Mouse (Mus musculus) urinary bladder, postnatal 4 days (tissue): ENCODE measurements around the gene Cdh5.

Experiments
- DNase-seq, 2 experiments: peaks; one replicate each; pipeline ENCODE4 v3.0.0; 2021 to 2022; ENCODE audit warnings: low spot score in 2 of 2

Cdh5 gene

DNA sequence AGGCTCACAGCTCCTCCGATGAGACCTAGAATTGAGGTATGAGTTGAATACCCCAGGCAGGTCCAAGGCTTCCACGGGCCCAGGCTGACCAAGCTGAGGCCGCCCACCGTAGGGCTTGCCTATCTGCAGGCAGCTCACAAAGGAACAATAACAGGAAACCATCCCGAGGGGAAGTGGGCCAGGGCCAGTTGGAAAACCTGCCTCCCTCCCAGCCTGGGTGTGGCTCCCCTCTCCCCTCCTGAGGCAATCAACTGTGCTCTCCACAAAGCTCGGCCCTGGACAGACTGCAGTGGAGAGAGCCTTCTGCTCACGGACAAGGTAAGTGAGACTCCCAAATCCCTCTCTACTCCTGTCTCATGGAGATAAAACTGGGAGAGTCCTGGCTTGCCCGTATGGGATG is at the start of gene Cdh5:
Gene Cdh5, plus strand, starts transcription at position 211 of the 400 bp plus-strand sequence.
- DNase-seq = peak; percentile 54 to 59

DNA sequence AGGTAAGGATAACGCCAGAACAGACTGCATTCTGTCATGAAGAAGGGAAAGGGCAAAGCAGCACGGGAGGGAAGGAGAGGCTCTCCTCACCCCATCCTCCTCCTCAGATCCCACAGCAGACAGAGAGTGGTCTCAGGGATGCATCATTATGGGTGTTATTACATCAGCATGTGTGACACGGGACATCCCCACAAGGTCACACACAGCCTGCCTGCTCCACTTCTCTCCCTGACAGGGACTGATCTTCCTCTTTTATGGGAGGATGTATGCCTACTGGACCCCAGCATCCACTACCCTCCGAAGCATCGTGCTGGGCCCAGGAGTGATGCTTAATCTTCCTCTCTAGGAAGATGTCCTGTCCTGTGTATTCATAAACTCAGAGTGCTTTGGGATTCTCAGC is 41.5 kb upstream of the Cdh5 start:
- no peak for DNase-seq

DNA sequence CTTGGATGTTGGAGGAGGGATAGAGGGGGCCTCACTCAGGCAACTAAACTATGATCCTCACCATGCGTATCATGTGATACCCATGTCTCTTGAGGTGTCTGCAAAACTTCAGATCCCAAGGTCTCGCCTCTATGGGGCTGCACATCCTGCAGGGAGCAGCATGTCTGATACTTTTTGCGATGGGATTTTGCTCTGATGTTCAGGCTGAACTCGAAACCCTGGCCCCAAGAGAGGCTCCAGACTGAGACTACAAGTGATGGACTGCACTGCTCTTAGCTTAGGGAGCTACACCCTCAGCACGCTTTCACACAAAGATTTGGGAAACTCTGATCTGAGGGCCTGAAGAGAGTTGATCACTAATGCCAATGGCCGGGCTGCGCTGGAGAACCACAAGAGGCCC is 41.0 kb upstream of the Cdh5 start:
- no peak for DNase-seq

DNA sequence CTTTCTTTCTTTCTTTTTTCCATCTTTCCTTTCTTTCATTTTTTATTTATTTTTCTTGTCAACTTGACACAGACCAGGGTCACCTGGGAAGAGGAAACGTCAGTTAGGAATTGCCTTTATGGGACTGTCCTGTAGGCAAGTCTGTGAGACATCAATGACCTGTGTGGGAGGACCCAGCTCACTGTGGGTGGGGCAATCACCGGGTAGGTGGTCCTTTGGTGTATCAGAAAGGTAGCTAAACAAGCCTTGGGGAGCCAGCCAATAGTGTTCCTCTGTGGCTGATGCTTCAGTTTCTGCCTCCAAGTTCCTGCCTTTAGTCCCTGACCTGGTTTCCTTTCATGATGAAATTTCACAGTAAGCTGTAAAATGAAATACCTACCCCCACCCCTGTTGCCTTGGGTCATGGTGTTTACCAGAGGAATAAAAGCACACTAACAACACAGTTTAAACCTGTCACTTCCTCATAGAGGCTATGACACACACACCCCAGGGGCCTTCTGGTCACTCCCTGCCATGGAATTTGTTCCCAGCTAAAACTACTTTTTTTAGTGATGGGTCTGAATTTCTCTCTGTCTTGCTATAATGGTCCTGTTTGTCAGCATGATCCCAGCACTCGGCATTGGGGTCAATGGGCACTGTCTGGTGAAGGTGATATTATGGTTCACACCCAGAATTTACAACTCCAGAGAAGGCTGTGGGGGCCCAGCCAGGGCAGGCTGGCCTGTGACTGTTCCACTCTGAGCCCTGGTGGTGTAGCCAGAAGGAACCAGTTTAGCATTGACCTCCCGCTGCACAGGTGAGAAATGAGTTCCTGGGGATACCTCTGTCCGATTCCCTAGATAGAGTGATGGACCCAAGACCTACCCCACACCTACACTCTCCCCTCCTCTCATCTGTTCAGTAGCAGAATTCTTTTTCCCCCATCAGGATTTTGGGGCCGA is 40.1 kb upstream of the Cdh5 start:
- DNase-seq = no peak

DNA sequence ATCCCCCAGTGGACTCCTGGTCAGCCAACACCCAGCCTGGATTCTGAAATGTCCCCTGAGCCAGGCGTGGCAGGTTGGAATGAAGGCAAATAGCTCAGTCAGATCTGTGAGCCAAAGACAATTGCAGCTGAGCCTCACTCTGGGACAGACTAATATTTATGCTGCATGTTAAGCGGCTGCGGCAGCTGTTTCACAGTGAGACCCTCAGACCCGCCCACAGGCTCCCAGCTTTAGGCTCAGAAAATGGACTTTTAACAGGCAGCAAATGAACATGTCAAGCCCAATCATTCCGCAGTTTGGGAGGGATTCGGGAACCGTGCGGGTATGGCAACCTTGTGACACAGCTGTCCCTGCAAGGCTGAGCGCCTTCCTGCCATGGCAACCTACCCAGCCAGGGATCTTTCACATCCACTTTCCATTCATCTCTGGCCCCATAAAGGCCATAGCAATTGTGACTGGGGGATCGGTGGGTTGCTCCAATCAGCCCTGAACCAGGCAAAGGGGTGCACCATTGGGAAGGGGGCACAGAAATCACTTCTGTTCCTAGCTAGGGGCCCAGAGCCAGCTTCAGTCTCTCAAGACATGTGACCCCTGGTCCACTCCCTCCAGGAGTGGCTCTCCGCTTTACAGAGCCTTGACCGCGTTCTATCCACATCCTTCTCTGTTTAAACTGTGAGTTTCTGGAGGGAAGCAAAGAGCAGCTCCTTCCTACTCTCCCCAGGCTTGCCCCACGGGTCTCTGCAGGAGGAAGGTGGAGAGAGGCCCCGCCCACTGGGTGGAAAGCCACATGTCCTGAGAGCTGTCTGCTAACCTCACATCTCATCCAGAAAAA is 39.2 kb upstream of the Cdh5 start:
- no peak for DNase-seq

DNA sequence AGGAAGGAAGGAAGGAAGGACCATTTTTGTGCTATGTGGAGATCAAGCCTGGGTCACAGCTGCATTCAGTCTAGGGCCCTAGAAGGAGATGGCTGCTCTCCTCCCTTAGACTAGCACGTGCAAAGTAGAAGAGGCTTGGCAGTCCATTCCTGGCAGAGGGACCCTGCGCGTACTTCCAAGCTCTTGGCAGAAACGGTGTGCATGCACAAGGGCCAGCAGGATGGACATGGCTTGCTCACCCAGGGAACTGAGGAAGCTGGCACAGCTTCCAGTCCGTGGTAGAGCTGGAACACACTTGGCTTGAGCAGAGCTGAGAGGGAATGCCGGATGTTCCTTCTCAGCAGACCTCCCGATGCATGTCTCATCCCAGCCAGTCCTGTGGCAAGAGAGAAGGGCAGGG is 36.2 kb upstream of the Cdh5 start:
- no peak for DNase-seq

DNA sequence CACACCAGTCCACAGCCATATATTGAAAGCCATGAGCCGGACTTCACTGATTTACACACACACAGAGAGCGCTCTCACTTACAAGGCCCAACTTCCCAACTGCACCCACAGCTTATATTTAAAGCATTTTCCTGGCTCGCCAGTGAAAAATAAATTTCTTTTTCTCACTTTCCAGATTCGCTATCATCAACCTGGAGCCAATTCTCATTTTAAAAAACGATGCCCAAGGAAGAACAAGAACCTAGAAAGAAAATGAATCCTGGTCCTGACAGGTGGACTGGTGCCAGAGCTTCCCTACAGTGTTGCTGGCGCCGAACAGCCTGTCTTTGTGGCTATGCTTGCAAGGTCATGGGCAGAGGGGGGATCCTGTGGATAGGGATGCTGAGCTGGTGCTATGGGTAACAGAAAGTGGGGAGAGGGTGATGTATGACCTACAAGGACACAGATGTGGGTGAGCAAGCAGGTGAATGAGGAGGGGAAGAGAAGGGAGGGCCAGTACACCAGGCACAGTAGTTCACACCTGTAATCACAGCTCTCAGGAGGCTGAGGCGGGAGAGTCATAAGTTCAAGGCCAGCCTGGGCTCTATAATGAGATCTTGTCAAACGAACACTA is 35.4 kb upstream of the Cdh5 start:
- no peak for DNase-seq

DNA sequence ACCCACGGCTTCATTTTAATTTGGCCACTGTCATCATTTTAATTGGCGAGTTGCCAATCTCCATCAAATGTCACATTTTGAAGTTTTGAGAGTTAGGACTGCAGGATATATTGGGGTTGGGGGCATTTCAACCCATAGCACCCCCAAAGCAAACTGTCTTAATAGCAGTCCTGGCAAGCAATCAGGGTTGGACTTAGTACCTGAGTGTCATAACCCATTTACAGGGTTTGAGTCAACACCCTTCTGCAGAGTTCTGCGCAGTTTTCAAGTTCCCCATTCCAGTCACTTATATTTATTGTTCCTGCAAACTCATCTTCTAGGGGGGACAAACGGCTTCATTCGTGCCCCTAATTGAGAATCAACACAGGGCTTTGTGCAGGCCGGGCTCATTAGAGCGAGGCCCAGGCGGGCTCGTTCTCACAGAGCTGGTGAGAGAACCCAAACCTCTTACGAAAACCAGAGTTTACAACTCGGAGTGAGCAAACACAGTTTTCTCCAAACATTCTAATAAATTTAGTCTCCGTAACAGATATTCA is 34.0 kb upstream of the Cdh5 start:
- DNase-seq = no peak

DNA sequence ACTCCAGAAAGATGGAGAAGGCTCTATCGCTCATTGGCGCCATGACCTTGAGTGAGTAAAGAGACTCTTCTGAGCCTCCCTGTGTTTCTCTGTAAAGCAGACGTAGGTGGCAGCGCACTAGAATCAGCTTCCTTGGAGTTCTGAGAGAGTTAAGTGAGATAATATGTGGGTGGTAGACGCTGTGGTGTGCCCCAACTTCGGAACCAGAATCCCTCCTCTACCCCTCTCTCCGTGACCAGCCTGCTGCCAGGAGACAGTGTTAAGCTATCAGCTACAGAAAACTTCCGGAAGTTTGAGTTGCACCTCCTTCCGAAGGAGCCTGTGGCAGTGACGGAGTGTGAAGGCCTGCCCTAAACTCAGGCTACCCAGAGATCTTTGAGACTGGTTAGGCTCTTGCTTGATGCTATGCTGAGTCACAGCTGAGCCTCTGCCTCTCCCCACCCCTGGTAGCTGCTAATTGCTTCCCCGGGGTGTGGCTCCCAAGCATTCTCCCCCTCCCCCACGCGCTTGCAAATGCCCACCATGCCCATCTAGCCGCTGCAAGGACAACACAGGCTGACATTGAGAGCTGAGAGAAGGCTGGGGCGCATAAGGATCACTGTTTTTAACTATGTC is 32.9 kb upstream of the Cdh5 start:
- DNase-seq = no peak

DNA sequence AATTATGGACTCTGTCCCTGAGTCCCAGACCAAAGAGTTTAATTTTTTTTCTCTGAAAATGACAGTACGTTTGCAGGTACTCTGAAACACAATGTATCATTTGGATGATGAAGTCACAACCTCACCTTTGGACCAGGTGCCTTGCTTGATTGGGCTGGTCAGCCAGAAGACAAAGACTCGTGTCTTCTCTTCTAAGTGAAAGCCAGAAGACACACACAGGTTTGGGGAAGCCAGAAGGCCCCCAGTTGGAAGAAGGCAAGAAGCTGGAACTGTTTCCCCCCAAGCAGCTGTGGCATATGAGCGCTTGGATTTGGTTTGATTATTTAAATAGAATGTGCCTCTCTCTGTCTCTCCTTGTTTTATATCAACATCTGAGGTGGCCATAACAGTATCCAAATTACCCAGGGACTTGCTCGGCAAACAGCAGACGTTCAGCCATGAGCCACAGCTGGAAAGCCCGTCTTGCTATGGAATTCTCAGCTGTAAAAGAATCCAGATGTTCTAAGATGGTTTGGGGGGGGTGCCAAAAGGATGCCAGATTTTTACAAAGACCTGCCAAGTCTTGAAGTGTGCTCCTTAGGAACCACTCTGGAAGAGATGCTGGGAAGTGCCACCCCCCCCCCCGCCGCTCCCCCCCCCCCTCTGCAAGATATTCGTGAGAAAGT is 31.1 kb upstream of the Cdh5 start:
- peak in 1 of 2 experiments; percentile 59 for DNase-seq

DNA sequence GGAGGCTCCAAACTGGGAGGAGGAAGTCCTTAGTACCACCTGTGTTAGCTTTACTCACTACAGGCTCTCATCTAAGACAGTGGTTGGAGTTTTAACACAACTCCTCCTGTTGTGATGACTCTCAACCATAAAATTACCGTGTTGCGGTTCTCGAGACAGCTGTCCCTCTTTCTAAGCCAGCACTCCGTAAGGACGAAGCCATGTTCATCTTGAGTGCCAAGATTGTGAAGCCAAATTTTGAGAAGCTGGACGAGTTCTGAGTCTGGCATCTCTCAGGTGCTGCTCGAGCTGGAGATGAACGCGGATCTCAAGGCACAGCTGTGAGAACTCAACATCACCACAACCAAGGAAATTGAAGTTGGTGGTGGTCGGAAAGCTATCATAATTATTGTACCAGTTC is 30.5 kb upstream of the Cdh5 start:
- peak in 1 of 2 experiments; percentile 40 for DNase-seq

DNA sequence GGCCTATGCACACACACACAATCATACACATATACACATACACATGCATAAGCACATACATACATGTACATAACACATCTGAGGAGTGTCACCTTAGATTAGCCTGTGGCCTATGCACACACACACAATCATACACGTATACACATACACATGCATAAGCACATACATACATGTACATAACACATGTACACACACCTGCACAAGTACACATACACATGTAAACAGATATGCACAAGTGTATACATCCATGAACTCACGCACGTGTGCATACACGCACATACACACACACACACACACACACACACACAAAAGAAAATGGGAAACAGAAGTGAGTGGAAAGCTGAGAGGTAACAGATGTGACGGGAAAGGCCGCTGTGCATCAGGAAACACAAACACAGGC is 26.3 kb upstream of the Cdh5 start:
- DNase-seq = peak in 1 of 2 experiments; percentile 36

DNA sequence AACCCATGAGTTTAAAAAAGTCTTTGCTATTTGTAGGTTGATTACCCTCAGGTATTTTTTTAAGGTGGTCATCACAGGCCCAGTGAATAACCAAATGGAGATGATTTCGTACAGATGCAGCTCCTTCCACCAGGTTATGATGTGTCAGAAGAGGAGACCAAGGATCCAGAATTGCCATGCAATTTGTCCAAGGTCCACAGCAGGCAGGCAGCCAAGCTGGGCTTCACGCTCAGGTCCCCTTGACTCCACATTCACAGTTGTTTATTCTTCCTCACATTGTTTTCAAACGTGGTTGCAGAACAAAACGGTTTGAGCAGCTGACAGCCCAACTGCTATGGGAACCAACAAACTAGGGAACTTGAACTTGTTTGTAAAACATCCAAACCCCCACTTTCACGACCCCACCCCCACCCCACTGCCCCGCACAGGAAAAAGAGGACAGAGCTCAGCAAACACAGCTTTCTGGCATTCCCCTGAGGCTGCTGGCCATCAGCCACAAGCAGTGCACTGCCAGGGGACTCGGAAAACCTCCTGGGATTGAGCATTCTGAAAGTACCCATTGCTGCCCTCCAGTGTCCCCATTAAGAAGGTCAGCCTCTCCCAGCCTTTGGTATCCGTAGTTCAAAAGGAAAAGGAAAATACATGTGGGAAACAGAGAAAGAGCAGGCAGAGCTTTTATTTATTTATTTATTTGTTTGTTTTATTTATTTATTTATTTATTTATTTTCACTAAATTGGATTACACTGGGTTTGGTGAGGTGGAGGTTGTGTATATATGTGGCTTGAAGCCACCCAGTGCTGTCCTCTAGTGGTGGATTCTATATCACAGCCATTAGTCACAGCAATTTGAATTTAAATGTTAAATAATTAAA is 24.6 kb upstream of the Cdh5 start:
- DNase-seq = peak in 1 of 2 experiments; percentile 58

DNA sequence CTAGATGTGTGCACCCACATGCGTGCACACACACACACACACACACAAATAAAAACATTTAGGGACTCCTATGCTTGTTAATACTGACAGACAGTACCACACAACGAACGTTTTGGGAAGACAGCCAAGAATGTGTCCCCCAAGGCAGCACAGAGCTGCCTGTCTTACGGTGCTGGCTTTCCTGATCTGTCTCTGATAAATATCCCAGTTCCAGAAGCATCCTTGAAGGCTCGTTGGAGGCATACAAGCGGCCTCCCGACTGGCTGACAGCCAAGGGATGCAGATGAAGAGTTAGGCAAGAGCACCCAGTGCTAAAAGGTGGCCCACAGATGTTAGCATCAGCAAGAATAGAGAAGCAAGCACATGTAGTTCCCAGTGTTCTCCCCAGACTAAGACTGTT is 23.3 kb upstream of the Cdh5 start:
- peak in 1 of 2 experiments; percentile 49 for DNase-seq

DNA sequence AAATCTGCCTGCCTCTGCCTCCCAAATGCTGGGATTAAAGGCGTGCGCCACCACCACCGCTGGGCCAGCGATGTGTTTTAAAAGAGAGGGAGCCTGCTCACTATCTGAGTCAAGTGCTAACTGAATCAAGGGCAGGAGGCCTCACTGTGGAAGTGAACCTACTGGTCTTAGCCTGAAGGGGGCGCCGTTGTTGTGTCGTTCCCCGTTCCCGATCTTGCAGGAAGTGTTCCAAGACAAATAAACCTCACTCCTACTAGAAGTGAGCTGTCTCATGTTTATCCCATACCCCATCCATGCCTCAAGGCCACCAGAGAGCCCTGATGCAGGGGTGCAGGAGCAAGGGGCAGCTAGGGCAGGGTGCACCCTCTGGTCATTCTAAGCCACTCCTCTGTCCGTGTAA is 16.1 kb upstream of the Cdh5 start:
- peak in 1 of 2 experiments; percentile 57 for DNase-seq

DNA sequence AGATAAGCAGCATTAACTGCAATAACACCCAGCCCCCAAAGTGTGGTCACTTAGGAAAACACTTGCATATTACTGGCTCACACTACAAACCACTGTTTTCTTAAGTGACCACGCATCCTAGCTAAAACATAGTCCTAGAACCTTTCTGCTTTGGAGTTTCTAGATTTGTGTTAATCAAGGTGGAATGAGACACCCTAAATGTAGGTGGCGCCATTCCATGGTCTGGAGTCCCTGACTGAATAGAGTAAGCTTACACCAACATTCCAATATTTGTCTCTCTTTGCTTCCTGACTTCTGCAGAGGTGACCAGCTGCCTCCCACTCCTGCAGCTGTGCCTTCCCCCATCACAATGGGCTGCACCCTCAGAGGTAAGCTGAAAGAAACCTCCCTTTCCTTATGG is 14.8 kb upstream of the Cdh5 start:
- DNase-seq = peak in 1 of 2 experiments; percentile 25

DNA sequence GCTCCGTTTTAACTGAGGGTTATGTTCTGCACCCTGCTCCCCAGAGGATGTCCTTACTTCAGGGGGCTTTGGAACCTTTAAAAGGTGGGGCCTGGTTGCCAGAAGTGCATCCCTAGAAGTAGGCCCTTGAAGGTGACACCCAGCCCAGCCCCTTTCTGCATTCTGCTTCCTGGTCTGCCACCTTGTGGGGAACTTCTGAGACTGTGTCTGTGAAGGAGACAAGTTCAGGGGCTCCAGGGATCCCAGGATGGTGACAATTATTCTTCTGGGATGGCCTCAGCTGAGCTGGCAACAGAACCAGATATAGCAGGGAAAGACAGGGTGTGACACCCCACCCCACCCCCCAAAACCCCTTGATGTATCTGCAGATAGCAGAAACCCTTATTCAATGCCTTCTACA is 14.3 kb upstream of the Cdh5 start:
- DNase-seq = peak in 1 of 2 experiments; percentile 51

DNA sequence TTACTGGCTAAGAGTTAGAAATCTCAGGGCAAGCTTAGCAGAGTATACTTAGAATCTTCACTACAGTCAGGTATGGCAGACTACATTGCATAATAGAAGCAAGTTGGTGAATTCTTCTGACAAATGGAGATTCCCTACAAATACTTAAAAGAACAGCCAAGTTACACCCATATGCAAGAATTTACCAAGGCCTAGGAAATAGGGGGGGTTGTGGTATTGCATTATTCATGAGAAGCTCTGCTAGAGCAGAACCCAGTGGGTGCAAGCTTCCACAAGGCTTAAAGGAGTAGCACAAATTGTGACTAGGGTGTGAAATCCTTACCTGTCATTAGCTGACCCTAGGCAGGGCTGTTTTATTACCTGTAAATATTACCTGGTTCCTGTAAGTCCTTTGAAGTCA is 13.5 kb upstream of the Cdh5 start:
- peak in 1 of 2 experiments; percentile 2 for DNase-seq

DNA sequence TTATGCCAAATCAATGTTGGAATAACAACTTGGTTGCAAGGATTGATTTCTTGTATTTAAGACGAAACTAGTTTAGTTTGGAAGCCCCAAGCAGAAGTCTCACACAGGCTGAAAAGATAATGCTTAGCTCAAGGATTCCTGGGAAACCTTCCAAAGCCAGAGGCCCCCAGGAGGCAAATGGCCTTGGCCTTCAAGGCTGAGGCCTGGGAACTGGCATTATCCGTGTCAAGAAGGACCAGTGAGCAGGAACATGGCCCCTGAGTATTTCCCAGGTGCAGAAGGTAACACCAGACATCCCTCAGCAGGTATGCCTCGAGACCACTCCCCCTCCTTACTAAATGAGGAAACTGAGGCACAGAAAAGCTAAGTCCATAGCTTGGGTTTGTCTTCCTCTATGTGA is 12.5 kb upstream of the Cdh5 start:
- peak in 1 of 2 experiments; percentile 47 for DNase-seq
